Mouse (Mus musculus) myocyte (in vitro differentiated cells): ENCODE results near the gene Krt82. TPM values are rescaled to one million over a fixed set of nuclear protein-coding genes. Genes with fewer than 3 reads are reported as not detected.

ENCODE experiments used
- H3K27me3 ChIP-seq: one replicate; pipeline ENCODE4 v1.6.1; 2011; ENCODE audit not compliant: control insufficient read depth, insufficient read depth, insufficient read length
- H3K36me3 ChIP-seq: one replicate; pipeline ENCODE4 v1.6.1; 2011; ENCODE audit not compliant: control insufficient read depth, insufficient read depth
- H3K4me2 ChIP-seq: one replicate; pipeline ENCODE4 v1.6.1; 2011; ENCODE audit warnings: low read depth, control low read depth
- H3K4me3 ChIP-seq: one replicate; pipeline ENCODE4 v1.5.1; 2011; ENCODE audit warnings: mild to moderate bottlenecking, control low read depth, moderate library complexity
- H3K79me2 ChIP-seq: one replicate; pipeline ENCODE4 v1.6.1; 2011; ENCODE audit not compliant: control insufficient read depth, insufficient read depth
- H3ac ChIP-seq: one replicate; pipeline ENCODE4 v1.6.1; 2011; ENCODE audit not compliant: control insufficient read depth, insufficient read length
- CEBPB ChIP-seq: IDR thresholded peaks from 2 replicates; pipeline ENCODE4 v1.6.1; 2011; ENCODE audit warnings: mild to moderate bottlenecking, moderate library complexity; ENCODE audit not compliant: poor library complexity, insufficient read depth, severe bottlenecking
- E2F4 ChIP-seq: IDR thresholded peaks from one replicate; pipeline ENCODE4 v1.6.1; 2011; ENCODE audit warnings: mild to moderate bottlenecking, control low read depth, moderate library complexity; ENCODE audit not compliant: insufficient read depth
- MAX ChIP-seq: IDR thresholded peaks from one replicate; pipeline ENCODE4 v1.6.1; 2011; ENCODE audit warnings: low read depth, mild to moderate bottlenecking, control low read depth
- MYOD1 ChIP-seq, 3 experiments: IDR thresholded peaks; one replicate each; pipeline ENCODE4 v1.6.1; 2011; ENCODE audit warnings: control low read depth in 2 of 3, low read depth in 2 of 3, mild to moderate bottlenecking in 2 of 3, moderate library complexity in 1 of 3; ENCODE audit not compliant: insufficient read length in 2 of 3, control insufficient read depth in 1 of 3
- MYOG ChIP-seq, 3 experiments: IDR thresholded peaks; one replicate each; pipeline ENCODE4 v1.6.1; 2011; ENCODE audit warnings: control low read depth in 2 of 3, low read depth in 2 of 3, mild to moderate bottlenecking in 2 of 3; ENCODE audit not compliant: insufficient read length in 2 of 3, control insufficient read depth in 1 of 3, insufficient read depth in 1 of 3
- POLR2A ChIP-seq: IDR thresholded peaks from one replicate; pipeline ENCODE4 v1.6.1; 2011; ENCODE audit warnings: low read depth, mild to moderate bottlenecking, control low read depth, moderate library complexity; ENCODE audit not compliant: insufficient read length
- POLR2AphosphoS2 ChIP-seq: IDR thresholded peaks from one replicate; pipeline ENCODE4 v1.6.1; 2011; ENCODE audit warnings: low read depth, control low read depth; ENCODE audit not compliant: insufficient read length
- REST ChIP-seq: IDR thresholded peaks from one replicate; pipeline ENCODE4 v1.6.1; 2011; ENCODE audit warnings: mild to moderate bottlenecking, control low read depth, moderate library complexity; ENCODE audit not compliant: insufficient read depth, insufficient read length
- SRF ChIP-seq: IDR thresholded peaks from one replicate; pipeline ENCODE4 v1.6.1; 2011; ENCODE audit warnings: low read depth; ENCODE audit not compliant: control insufficient read depth, insufficient read length
- TCF12 ChIP-seq: IDR thresholded peaks from one replicate; pipeline ENCODE4 v1.6.1; 2011; ENCODE audit warnings: mild to moderate bottlenecking, control low read depth; ENCODE audit not compliant: poor library complexity, insufficient read depth, severe bottlenecking
- TCF3 ChIP-seq: IDR thresholded peaks from one replicate; pipeline ENCODE4 v1.6.1; 2011; ENCODE audit warnings: low read depth, control low read depth; ENCODE audit not compliant: insufficient read length
- USF1 ChIP-seq: IDR thresholded peaks from one replicate; pipeline ENCODE4 v1.6.1; 2011; ENCODE audit warnings: low read depth, mild to moderate bottlenecking, control low read depth, moderate library complexity
- polyA plus RNA-seq: library from polyadenylated mRNA; unstranded; fragments of >200 nt; fragmentation: generic; extraction: Trizol; gene quantifications from one replicate; pipeline ENCODE4 v1.2.1, GENCODE M21; 2012; ENCODE audit warnings: missing spikeins

Gene Krt82
- polyA plus RNA-seq, 1 experiment: not detected

DNA sequence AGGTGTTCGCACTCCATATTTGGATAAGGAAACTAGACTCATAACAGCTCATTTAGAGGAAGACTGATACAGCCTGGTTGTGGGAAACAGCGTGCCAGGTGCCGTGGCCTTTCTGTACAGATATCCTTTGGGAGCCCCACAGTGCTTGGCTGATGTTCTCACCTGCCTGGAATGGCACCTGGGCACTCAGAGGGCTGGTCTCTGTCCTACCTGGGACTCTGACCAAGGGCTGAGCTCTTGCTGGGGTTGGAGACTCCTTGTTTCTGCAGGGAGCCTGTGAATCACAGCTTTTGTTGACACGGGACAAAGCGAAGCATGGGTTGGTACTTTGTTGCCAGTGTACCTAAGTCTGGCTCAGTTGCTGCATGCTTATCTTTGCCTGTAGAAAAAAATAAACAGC, 25.0 kb upstream of the Krt82 start:
- Histone ChIP-seq H3K4me2 (no peak overlapping the region), H3K4me3 (no peak overlapping the region), H3K27me3 (peaks cover 49% of the 10 kb centered on the region), H3K36me3 (no peaks in the 10 kb centered on the region), H3K79me2 (no peaks in the 10 kb centered on the region), H3ac (no peak overlapping the region)
- no peak for TF ChIP-seq MYOD1 (IDR thresholded peaks at IDR 0.05; ENCODE audit: control insufficient read depth in 1 of 3, insufficient read length in 2 of 3, low read depth in 2 of 3)
- TF ChIP-seq E2F4: no peak
- no peak for TF ChIP-seq POLR2A
- no peak for TF ChIP-seq MYOG (IDR thresholded peaks at IDR 0.05; ENCODE audit: control insufficient read depth in 1 of 3, insufficient read depth in 1 of 3, insufficient read length in 2 of 3, low read depth in 2 of 3)

DNA sequence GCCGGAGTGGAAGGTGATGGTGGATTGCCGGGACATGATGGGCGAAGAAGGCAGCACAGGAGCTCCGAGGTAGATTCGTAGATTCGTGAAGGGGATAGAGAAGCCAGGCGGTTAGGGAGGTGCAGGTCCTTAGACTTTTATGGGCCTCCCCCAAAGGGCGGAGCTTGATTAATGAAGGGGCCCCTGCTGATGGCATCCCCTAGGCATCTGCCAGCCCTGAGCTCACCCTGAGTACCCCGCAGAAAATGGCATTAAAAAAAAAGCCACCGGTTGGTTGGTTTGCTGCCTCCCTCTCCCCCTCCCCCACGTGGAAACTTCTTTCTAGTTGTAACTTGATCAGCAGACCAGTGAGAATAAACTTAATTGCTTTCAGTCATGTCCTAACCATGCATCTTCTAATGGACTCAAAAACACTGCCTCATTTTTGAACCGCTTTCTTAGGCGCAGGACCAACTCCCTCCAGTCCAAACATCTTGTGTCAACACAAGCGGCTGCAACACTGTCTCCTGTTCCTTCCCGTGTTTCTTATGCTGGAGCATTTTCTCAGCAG, 23.4 kb upstream of the Krt82 start, which contains the start of gene Krt75:
Krt75 (minus strand) TSS at position 109 of the 550 bp plus-strand sequence.
- Histone ChIP-seq H3K4me3 (no peak within 1 kb of the TSS), H3K27me3 (peaks cover 63% of the 10 kb centered on the region)

DNA sequence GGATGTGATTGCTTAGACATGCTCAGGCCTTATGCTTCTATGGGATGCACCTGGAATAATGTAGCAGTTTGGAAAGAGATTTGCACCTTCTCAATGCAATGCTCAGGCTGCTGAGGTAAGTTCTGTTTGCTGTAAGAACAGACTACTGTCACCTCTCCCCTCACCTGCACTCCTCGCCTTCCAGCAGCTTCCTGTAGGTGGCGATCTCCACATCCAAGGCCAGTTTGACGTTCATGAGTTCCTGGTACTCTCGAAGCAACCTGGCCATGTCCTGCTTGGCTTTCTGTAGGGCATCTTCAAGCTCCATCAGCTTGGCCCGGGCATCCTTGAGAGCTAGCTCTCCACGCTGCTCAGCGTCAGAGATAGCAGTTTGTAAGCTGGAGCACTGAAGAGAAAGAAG, 17.3 kb upstream of the Krt82 start:
- no peak overlapping the region for H3K4me3 ChIP-seq
- no peaks in the 10 kb centered on the region for H3K36me3 ChIP-seq
- no peak overlapping the region for H3K4me2 ChIP-seq
- peaks cover 70% of the 10 kb centered on the region for H3K27me3 ChIP-seq
- TF ChIP-seq MYOD1 (IDR thresholded peaks at IDR 0.05; ENCODE audit: control insufficient read depth in 1 of 3, insufficient read length in 2 of 3, low read depth in 2 of 3) (no peak), TCF3 (no peak), SRF (no peak), USF1 (no peak), MYOG (IDR thresholded peaks at IDR 0.05; ENCODE audit: control insufficient read depth in 1 of 3, insufficient read depth in 1 of 3, insufficient read length in 2 of 3, low read depth in 2 of 3) (no peak), TCF12 (no peak), POLR2A (no peak), CEBPB (no peak), REST (no peak), POLR2AphosphoS2 (no peak), MAX (no peak), E2F4 (no peak)
- H3ac ChIP-seq: no peak overlapping the region
- no peaks in the 10 kb centered on the region for H3K79me2 ChIP-seq

More for the DNA sequence above, 23.4 kb upstream of the Krt82 start, which contains the start of gene Krt75:
- no peak within 1 kb of the TSS for H3K4me2 ChIP-seq
- H3K79me2 ChIP-seq: no peaks in the 10 kb centered on the region
- TF ChIP-seq E2F4 (no peak), USF1 (no peak), REST (no peak), TCF3 (no peak), MYOD1 (IDR thresholded peaks at IDR 0.05; ENCODE audit: control insufficient read depth in 1 of 3, insufficient read length in 2 of 3, low read depth in 2 of 3) (no peak), MYOG (IDR thresholded peaks at IDR 0.05; ENCODE audit: control insufficient read depth in 1 of 3, insufficient read depth in 1 of 3, insufficient read length in 2 of 3, low read depth in 2 of 3) (no peak), POLR2A (no peak), MAX (no peak), POLR2AphosphoS2 (no peak), TCF12 (no peak), SRF (no peak), CEBPB (no peak)
- H3ac ChIP-seq: no peak within 1 kb of the TSS
- H3K36me3 ChIP-seq: no peaks in the 10 kb centered on the region

DNA sequence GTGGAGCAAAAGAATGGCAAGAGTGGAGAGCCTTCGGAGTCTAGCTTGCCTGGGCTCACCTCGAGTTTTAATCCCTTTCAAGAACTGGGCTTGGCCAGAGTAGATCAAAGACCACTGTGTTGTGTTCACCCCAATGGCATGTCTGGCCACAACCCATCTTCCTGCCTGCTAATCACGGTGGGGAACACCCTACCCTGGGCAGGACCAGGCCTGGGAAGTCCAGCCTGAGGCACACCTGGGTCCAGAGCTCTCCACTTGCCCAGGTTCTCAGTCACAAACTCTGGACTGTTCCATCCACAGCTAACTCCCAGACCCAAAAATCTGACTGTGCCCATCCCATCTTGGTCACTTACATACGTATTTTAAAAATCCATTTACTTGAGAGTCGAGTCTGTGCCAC, 12.4 kb upstream of the Krt82 start, which contains the start of gene Krt90:
Krt90 (minus strand) TSS at position 101 of the 400 bp plus-strand sequence.
- peaks cover 66% of the 10 kb centered on the region for H3K27me3 ChIP-seq
- H3K36me3 ChIP-seq: no peaks in the 10 kb centered on the region
- no peak within 1 kb of the TSS for H3ac ChIP-seq
- TF ChIP-seq SRF: no peak
- TF ChIP-seq TCF12: no peak
- no peak for TF ChIP-seq MAX
- TF ChIP-seq REST: no peak
- TF ChIP-seq MYOD1 (IDR thresholded peaks at IDR 0.05; ENCODE audit: control insufficient read depth in 1 of 3, insufficient read length in 2 of 3, low read depth in 2 of 3): no peak
- H3K4me3 ChIP-seq: no peak within 1 kb of the TSS
- no peak within 1 kb of the TSS for H3K4me2 ChIP-seq
- no peaks in the 10 kb centered on the region for H3K79me2 ChIP-seq

DNA sequence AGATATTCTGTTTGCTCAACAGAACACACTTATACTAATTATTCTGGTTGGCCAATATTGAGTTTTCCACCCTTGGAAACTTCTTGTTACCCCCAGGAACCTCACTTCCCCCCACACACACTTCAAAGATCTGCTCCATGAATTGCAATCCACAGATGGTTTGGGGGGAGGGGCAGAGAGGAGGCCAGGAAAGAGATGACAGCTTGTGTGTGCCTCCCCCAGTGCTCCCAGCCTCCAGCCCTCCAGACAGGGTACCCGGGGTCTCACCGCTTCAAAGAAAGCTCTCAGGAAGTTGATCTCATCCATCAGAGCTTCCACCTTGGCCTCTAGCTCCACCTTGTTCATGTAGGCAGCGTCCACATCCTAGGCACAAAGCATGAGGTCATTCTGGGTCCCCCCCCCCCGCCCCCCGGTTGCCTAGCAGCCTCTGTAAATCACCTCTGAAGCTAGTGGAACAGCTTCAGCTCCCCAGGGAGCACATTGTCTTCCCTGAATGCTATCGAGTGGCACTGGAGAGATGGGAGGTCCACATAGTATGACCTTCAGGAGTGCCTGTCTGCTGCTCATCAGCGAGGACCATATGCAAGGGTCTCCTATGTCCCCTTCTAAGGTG, 7.7 kb upstream of the Krt82 start:
- no peaks in the 10 kb centered on the region for H3K36me3 ChIP-seq
- no peaks in the 10 kb centered on the region for H3K79me2 ChIP-seq
- H3K27me3 ChIP-seq: peaks cover 77% of the 10 kb centered on the region
- no peak overlapping the region for H3ac ChIP-seq
- no peak overlapping the region for H3K4me2 ChIP-seq
- no peak overlapping the region for H3K4me3 ChIP-seq
- no peak for TF ChIP-seq MYOD1 (IDR thresholded peaks at IDR 0.05; ENCODE audit: control insufficient read depth in 1 of 3, insufficient read length in 2 of 3, low read depth in 2 of 3)
- TF ChIP-seq POLR2A: no peak
- no peak for TF ChIP-seq MYOG (IDR thresholded peaks at IDR 0.05; ENCODE audit: control insufficient read depth in 1 of 3, insufficient read depth in 1 of 3, insufficient read length in 2 of 3, low read depth in 2 of 3)
- TF ChIP-seq REST: no peak
- TF ChIP-seq USF1: no peak
- no peak for TF ChIP-seq MAX
- TF ChIP-seq E2F4: no peak
- no peak for TF ChIP-seq TCF3
- TF ChIP-seq SRF: no peak
- TF ChIP-seq POLR2AphosphoS2: no peak
- no peak for TF ChIP-seq CEBPB
- no peak for TF ChIP-seq TCF12
